Mouse (Mus musculus): ENCODE data around the gene Lrp4. TPM values are rescaled to one million over a fixed set of nuclear protein-coding genes. Genes with fewer than 3 reads are reported as not detected.
A peak's percentile ranks its signal among the peaks of the same experiment; 100 is the strongest.

The Lrp4 gene
- total RNA-seq, 2 experiments from 2014 or later = 8.8 to 9.6 TPM

DNA sequence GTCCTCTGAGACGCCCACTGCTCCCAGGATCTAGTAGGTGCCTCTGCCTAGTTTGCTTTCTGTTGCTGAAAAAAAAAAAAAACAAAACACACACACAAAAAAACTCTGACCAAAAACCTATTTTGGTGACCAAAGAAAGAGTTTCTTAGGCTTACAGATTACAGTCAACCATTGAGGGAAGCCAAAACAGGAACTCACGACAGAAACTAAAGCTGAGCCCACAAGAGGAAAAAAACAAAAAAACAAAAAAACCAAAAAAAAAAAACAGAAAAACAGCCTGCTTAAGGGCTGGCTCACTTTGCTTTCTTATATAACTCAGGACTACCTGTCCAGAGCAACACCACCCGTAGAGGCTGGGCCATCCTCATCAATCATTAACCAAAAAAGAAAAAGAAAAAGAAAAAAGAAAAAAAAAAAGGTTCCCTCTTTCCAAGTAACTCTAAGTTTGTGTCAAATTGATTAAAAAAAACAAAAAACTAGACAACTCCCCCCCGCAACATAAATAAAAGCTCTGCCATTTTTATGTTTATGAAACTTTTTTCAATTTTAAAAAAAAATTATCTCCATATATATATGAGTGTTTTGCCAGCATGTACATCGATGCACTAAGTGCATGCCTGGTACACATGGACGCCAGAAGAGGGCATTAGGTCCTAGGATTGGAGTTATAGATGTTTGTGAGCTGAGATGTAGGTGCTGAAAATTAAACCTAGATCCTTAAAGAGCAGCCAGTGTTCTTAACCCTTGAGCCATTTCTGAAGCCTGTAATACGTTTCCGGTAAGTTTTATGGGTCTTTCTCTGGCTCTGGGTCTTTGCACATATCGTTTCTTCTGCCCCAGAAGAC is 3.9 kb upstream of the Lrp4 start:
- DNase-seq (ENCODE audit: low spot score) = no peak

DNA sequence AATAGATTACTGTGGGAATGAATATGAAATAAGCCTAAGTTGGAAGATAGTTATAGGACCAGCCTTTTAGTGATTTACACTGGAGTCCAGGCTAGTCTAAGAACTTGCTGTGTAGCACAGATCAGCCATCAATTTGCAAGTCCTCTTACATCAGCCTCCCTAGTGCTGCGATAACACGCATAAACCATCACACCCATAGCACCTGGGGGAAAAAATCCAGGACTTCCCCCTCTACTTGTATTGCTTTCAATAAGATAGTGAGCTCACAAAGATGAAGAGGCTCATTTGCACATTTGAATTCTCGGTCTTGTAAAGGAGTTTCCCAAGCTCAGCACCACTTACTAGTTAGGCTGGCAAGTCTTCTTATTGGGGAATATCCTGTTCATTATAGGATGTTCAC is 2.9 kb upstream of the Lrp4 start:
- DNase-seq (ENCODE audit: low spot score) = no peak

DNA sequence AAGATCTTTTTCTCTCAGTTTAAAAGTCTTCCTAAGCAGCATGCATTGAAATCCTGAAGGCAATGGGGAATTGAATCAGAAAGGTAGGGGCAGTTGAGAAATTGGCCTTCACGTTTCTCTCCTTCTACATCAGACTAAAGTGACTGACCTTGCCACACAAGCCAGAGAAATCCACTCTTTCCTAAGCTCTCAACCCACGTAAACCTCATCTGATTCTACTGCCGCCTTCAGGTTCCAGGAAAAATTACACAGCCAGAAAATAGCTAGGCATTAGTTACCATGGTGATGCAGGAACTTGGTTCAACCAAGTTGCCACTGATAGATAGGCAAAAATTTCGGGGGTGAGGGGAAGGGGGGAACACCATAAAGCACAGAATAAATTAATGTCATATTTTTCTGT is 1.5 kb upstream of the Lrp4 start:
- peak; percentile 51 for DNase-seq (ENCODE audit: low spot score)

DNA sequence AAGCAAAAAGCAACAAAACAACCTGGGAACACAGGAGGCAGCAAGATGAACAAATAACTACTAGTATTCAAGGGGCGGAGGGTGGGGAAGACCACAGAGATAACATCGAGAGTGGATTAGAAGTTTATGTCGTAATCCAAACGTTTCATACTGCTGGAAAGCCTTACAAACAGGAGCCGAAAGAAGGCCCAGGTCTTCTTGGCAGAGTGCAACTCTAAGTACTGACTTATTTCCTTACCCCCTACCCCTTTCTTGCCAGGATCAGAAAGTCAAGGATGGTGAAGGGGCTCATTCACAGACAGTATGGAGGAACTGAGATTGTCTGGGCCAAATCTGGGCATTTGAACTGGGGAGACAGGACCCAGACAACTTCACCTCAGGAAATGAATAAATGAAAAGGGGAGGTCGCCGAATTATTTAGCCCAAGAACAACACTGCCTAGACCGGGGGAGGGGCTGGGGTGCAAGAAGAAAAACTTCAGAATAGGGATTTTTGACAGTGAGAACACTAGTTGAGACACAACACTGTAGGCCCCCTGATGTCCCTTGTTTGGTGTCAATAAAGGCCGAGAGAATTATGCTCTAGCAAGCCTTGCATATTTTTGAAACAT is 715 bp upstream of the Lrp4 start:
- no peak for DNase-seq (ENCODE audit: low spot score)

DNA sequence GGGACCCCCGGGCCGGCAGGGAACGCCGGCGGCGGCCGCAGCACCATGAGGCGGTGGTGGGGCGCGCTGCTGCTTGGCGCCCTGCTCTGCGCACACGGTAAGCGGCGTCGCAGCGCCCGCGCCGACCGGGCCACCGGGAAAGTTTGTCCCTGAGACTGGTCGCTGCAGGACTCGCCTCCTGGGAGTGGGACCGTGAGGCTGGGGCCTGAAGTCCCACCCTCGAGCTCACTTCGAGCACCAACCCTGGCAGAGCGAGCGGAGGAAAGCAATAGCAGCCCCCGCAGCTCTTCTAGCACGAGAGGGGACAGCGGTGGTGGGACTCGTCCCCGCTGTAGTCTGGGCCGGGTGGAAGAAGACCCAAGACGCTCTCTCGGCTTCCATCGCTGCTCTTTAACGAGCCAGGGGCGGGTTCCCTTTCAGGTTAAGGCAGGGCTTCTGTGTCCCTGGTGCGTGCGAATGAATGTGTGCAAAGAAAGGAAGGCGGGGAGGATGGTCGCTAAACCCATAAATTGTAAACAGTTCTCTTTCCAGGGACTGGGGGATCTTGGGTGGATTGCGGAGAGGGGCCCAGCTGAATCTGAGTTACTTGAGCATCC is 443 bp downstream of the Lrp4 start:
- DNase-seq (ENCODE audit: low spot score) = peak; percentile 32

DNA sequence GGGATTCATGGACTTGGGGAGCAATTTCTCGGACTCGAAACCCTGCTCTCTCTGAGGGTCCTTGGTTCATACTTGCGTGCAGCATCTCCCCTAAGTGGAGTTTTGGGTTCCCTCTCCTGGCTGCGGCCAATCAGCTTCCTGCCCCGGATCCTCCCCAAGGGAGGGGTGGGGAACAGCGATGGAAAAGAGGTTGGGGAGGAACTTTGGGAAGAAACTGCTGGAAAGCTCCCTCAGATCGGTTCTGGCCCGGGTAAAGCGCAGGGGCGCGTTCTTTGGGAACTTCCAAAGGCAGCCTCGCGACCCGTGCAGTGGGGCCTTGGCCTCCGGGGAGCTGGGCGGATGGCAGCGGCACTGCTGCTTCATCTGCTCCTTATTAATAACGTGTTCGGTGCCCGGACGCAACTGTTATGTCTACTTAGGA is 951 bp downstream of the Lrp4 start:
- peak; percentile 50 for DNase-seq (ENCODE audit: low spot score)

DNA sequence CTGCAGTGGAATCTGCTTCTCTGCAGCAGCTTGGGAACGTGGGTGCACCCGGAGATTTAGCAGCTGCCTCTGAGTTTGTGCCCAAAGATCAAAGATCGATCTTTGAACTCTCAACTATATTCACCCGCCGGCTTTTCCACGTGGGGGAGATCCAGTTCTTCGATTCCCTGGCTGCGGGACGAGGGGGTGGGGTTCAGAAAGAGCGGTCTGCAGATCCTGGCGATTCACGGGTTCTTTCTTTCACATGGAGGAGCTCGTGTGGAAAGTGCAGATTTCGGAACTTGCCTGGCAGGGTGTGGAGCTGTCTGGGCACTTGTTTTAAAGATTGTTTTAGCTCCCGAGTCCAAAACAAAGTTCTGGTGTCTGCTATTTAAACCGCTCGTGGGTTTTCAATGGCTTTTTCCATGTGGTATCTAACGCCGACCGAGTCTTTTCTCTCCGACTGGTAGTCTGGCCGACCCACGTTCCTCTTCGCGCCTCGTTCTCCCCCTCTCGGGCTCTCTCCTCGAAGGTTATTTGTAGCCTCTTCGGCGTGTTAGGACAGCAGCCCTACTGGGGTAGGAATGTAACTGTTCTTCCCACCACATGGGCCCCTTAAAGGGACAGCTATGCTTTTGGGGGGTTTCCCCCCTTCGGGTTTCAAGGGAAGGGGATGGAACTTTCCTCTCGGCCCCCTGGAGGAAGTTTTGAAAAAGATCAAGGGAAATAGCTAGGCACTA is 1.5 kb downstream of the Lrp4 start:
- peak; percentile 25 for DNase-seq (ENCODE audit: low spot score)

DNA sequence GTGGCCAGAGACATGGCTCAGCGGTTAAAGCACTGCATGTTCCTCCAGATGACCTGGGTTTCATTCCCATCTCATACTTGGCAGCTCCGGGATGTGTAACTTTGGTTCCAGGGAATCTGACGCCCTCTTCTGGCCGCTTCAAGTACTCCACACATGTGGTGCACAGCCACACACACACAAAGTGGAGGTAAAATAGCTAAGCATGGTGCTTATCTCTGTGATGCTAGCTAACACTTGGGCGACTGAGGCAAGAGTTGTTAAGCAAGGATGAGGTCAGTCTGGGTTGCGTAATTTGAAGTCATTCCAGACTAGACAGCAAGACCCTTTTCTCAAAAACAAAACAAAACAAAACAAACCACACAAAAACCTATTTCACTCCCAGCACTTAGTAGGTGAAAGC is 2.8 kb downstream of the Lrp4 start:
- DNase-seq (ENCODE audit: low spot score) = no peak

DNA sequence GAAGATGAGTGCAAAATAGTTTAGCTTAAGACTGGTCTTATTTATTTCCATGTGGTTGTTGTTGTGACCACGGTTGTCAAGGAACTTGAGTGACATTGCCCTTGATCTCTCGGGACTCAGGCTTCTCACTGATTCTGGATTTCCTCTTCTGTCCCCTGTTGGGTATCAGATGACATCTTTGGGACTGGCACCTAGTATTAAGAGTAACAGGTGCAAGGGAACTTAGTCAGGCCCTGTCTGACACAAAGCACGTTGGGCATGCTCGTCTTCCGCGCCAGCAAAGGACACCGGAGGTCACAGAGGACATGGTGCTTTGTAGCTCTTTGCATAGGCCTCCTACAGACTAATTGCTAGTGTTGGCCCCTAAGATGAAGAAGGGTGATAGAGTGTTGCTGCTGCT is 3.5 kb downstream of the Lrp4 start:
- DNase-seq (ENCODE audit: low spot score) = peak; percentile 72

DNA sequence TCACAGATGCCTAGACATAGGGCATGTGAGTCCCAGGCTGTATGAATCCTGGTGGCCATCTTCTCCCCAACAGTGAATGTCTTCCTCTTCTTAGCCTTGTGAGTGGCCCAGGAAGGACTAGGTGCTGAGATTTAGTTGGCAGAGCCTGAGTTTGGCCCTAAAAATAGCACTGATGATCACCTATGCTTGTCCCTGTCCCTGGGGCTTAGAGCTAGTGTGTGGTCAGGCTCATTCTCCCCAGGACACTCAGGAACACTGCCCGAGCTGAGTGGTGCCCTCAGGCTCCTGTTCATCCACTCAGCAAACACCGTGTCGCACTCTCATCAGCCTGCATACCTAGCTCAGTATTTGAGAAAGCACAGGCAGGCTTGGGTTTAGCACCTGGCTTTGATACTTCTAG is 4.0 kb downstream of the Lrp4 start:
- peak; percentile 48 for DNase-seq (ENCODE audit: low spot score)

DNA sequence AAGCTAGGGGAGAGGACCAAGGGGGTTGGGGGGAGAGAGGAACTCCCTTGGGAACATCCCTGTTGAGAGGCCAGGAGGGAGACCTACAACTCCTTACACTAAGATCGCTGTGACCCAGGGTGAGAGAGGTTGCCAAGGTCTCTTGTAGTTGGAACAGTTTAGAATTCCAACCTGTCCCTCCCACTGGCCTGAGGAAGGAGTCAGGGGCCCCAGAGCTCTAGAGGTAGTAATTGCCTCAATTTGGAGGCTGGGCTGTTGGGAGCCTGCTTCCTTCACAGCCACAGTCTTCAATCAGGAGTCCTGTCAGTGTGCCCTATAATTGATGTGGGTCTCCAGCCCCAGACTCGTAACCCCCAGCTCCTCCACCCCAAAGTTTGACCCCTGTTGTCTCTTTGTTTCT is 4.9 kb downstream of the Lrp4 start:
- DNase-seq (ENCODE audit: low spot score) = no peak

DNA sequence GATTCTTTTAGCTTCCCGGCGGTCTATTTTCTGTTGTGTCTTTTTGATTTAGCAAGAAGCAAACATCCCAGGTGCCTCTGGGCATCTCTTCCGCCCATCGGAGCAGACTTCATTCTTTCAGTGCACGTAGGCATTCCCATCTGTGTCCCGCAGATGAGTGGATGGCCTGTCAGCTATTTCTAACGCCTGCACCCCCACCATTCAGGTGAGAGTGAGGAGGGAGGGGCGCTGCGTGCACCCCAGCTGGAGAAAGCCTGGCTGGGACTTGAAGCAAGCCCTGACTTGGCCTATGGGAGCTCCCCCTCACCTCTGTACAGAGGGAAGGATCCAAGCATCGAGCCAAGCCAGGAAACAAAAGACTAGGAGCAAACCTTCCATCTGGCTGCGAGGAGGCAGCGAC is 5.4 kb downstream of the Lrp4 start:
- no peak for DNase-seq (ENCODE audit: low spot score)

DNA sequence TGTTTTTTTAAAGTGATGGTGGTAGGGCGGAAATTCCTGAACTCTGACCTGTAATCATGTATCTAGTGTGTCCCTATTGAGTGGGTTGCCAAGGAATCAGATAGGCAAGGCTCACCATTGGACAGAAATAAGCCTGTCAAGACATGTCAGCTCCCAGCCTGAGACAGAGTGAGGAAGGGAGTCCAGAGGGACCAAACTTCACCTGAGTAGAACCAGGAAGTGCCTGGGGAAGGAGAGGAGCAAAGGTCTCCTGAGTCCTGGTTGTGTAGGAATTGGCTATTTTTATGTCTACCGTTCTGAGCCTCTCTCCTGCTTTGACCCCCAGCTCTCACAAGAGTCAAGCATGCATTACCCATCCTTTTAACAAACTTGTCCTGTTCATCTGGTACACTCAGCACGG is 8.6 kb downstream of the Lrp4 start:
- no peak for DNase-seq (ENCODE audit: low spot score)

DNA sequence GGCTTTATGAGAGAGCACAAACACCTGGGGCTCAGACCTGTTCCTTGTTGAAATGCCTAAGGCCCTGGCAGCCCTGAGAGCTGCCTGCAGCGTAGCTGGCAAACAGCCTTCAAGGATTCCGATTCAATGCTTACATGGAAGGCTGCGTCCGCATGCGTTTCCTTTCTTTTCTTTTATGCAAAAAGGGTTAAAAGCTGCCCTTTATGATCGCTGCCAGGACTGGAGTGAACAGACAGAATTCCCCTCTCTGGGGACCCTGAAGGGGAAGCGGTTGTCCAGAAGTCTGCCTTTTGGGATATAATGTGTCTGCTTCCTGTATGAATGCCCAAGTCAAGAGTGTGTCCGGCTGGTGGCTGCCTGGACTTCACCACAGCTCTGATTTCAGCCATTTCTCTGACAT is 10.3 kb downstream of the Lrp4 start:
- DNase-seq (ENCODE audit: low spot score) = no peak

DNA sequence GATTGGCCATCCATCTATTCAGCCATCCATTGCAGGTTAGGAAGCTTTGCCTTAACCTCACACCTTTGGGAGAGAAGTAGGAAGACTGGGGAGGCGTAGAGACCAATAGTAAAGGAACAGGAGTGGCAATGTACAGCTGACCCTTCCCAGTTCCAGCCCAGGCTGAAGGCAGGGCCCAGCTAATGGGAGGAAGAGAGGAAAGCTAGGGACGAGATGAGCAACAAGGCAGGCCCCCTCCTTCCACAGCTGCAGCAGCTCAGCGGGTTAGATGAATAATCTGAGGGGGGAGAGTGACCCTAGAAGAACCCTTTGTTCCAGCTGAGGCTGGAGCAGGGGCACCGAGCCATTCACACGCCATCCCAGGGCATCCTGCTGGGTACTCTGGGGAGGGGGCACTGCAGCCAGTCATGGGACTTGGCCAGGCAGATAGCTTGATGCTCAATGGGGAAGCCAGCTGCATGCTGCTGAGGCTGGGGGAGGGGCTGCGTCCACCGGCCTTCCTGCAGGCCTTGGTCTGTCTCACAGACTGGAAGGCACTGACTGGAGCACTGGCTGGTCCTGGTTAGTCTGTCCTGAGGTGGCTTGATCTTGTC is 12.8 kb downstream of the Lrp4 start:
- no peak for DNase-seq (ENCODE audit: low spot score)

DNA sequence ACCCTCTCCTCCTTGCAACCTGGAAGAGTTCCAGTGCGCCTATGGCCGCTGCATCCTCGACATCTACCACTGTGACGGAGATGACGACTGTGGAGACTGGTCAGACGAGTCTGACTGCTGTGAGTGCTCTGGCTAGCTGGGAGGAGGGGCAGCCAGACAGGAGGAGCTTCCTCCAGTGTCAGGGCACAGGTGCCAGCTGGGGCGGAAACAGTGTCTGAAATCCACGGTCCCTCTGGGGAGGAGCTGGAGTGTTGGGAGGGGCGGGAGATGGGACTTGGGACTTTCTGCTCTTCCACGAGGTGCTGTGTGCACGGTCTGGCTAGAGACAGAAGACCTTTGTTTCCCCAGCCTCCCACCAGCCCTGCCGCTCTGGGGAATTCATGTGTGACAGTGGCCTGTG is 17.0 kb downstream of the Lrp4 start:
- DNase-seq (ENCODE audit: low spot score) = no peak

DNA sequence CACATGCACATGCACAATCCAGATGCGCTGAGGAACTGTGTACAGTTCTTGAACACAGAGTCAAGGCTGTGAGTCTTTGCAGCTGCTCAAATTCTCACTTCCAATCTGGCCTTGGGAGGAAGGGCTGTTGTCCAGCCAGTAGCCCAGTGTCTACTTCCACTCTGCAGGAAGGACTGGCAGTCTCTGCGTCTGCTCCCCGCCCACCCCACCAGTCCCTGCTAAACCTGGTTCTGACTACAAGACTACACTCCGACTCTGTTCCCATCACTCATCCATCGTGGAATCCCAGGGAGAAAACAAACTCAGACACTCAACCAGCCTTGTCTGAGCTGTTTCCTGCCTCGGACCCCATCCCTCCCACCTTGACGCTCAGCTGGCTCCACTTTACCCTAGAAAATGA is 18.5 kb downstream of the Lrp4 start:
- no peak for DNase-seq (ENCODE audit: low spot score)

DNA sequence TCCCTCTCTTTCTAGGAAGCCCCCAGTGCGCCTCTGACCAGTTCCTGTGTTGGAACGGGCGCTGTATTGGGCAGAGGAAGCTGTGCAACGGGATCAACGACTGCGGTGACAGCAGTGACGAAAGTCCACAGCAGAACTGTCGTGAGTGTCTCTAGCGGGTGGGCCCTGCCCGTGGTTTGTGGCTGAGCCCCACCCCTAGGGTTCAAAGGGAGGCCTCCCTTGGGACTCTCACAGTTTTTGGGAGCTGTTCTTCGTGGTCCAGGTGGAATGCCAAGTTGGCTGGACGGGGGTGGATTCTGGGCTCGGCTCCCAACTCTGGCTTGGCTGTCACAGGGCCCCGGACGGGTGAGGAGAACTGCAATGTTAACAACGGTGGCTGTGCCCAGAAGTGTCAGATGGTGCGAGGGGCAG is 18.9 kb downstream of the Lrp4 start:
- peak; percentile 59 for DNase-seq (ENCODE audit: low spot score)

DNA sequence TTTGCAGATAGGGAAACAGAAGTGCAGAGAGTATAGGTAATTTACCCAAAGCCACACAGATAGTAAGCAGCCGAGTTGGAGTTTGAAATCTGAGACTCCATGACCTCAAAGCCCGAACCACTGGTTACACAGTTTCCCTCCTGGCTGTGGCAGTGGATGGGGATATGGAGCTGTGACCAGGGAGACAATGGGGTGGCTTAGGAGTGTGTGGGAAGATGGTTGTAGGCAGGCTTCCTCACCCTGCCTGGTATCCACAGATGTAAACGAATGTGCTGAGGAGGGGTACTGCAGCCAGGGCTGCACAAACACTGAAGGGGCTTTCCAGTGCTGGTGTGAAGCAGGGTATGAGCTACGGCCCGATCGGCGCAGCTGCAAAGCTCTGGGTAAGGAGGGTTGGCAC is 19.5 kb downstream of the Lrp4 start:
- no peak for DNase-seq (ENCODE audit: low spot score)

DNA sequence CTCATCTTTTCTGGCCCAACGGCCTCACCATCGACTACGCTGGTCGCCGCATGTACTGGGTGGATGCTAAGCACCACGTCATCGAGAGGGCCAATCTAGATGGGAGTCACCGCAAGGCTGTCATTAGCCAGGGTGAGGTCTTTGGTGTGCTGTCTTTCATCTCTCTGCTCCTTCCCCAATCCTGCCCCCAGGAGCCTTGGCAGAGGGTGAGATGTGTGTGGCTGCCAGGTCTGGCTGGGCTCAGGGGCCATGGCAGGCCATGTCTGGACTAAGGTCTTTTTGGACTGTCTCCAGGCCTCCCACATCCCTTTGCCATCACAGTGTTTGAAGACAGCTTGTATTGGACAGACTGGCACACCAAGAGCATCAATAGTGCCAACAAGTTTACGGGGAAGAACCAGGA is 23.1 kb downstream of the Lrp4 start:
- DNase-seq (ENCODE audit: low spot score) = no peak

DNA sequence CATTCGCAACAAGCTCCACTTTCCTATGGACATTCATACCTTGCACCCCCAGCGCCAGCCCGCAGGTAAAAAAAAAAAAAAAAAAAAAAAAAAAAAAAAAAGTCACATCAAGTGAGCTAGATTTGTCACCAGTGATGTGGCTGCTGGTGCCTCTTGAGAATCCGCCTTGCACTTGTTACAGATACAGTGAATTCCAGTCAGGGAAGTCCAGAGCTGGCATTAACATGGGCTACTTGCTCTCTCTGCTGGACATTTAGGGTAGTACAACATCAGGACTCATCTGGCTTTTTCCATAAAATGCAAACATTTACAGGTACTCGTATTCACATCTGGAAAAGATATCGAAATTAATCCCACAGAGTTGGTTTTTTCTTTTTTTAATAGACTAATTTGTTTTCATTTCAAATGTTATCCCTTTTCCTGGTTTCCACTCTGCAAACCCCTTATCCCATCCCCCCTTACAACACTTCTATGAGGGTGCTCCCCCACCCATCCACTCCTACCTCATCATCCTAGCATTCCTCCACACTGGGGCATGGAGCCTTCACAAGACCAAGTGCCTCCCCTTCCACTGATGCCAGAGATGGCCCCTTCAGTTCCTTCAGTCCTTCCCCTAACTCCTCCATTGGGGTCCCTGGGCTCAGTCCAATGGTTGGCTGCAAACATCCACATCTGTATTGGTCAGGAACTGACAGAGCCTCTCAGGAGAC is 23.6 kb downstream of the Lrp4 start:
- DNase-seq (ENCODE audit: low spot score) = peak; percentile 76
